Mouse (Mus musculus) mouse embryonic stem cell (cell line): Measurements from ENCODE around the gene Flt1.

Experiments
- in situ Hi-C, 2 experiments: fragments of 300-500 bp; cut with MboI; formaldehyde crosslinking; loops; 1 replicate in 1 of 2; 3 replicates in 1 of 2; pipeline ENCODE4 v1.14.3; 2019 to 2020; ENCODE audit warnings: low sequenced_read_pairs in 2 of 2, low pct_unique_long_range_greater_than_20kb in 1 of 2, mixed read lengths in 1 of 2; ENCODE audit not compliant: unreplicated experiment in 1 of 2

The Flt1 gene

DNA sequence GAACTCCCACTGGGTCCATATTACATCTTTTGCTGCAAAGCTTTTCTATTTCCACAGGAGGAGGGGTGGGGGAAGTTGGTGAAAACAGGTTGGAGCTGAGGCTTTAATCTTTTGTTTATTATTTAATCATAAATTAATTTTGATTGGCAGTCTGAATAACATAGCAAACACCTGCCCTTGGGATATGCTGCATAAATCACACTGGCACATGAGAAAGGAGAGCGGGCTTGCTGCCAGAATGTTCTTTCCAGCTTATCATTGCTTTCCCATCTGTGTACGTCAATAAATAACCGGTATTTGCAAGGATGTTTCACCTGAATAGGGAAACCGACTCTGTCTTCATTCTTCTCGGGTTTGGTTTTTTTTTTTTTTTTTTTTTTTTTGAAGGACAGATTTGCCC lies 45.1 kb downstream of the Flt1 start:
- in situ Hi-C loops: no loop called here

DNA sequence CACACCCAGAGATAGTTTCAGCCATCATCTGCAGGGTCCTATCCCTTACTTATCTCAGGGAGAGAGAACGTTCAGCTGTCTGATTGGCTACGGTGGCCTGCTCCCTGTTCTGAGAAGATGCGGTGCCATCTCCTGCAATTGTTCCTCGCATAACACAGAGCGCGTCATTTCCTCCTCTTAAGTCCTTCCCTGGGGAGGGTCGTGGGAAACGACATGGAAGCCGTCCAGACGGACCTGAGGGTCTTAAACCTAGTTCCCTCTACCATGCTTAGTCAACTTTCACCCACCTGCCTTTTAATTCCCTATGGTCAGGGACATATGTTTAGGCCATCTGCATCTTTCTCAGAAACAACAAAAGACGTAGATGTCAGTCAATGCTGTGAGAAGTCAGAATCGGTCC lies 46.5 kb downstream of the Flt1 start:
- in situ Hi-C loops: no loop called here

GRCm38 (mm10) chr5:147675791-147676190 lies 50.0 kb downstream of the Flt1 start:
- in situ Hi-C loops: no loop called here

GRCm38 (mm10) chr5:147671765-147672424 lies 53.9 kb downstream of the Flt1 start:
- in situ Hi-C loops: no loop called here

GRCm38 (mm10) chr5:147668637-147669344 lies 57.0 kb downstream of the Flt1 start:
- in situ Hi-C loops: no loop called here

DNA sequence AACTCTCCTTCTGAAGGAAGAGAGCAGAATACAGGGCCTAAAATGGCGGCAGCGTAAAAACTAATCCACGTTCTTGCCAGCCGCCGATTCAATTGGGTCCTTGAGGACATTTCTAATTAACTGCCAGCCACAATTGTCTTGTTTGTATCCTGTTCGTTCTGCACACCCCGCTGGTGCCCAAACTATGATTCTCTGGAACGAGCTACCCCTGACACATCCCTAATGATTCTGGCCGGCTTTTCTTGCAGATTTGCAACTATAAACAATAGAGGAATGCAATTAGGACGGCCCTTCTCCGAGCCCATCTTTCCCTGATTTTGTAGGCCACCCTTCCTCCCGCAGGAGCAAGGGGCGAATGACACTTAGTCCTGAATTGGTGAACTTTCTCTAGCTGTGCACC lies 59.9 kb downstream of the Flt1 start:
- in situ Hi-C loops: no loop called here

GRCm38 (mm10) chr5:147665381-147665780 lies 60.4 kb downstream of the Flt1 start:
- in situ Hi-C loops: no loop called here

DNA sequence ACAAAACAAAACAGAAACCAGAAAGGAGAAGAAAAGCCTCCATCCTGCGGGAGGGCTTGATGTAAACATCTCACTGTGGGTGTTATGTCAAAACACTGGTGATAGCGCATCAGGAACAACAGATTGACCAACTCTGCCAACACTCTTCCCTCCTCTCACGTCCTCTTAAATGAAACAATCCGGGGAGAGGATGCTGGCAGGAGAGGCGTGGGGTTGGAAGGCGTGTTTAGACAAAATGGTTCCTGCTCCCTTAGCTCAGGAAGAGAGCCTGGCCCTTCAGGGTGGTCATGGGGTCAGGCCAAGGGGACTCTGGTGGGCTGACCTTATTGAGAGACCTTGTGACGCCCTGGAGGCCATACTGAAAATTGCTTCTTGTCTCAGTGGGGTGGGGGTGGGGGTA lies 65.9 kb downstream of the Flt1 start:
- in situ Hi-C loops: loop anchor here in 1 of 2 experiments (10.0 kb wide), 1 partner anchor 155 kb away; no protein-coding TSS in a partner anchor

DNA sequence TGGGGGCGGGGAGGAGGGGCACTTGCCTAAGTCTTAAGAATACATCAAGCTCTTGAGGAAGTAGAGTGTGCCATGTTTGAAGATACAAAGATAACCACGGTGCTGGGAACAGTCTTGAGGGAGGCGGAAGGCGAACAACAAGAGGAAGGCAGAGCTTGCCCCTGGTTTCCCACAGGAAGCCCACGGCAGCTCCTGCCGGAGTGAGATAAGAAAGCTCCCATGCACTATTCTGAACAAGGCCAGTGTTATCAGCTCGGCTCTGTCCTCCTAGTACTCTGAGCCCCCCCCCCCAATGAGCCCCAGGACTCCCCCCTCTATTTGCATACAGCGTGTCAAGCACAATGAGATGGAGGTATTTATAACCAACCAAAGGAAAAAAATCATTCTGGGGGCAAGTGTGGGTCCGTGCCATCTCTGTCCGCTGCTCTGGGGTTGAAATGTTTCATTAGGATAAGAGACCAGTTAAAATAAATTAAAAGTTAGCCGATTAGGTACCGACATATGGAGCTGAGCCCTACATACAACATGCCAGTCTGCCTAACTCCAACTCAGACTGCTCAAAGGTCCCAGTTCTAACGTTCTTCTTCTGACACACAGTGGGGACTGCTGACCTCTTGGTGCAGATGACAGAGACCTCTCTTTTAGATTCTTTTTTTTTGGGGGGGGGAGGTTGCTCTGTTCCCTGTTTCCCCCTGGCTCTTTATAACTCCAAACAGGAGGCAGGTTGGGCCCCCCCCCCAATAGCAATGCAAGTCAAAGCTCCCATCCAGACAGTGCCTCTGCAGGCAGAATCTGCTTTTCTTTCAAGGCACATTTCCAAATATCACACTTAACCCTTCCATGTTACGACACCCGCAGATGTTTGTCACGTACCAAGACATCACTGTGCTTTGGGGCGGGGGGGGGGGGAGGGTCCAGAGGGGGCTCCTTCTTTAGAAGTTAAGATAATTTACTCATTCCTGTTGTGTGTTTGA lies 67.6 kb downstream of the Flt1 start:
- in situ Hi-C loops: loop anchor here in 1 of 2 experiments (10.0 kb wide), 1 partner anchor 157 kb away; no protein-coding TSS in a partner anchor

DNA sequence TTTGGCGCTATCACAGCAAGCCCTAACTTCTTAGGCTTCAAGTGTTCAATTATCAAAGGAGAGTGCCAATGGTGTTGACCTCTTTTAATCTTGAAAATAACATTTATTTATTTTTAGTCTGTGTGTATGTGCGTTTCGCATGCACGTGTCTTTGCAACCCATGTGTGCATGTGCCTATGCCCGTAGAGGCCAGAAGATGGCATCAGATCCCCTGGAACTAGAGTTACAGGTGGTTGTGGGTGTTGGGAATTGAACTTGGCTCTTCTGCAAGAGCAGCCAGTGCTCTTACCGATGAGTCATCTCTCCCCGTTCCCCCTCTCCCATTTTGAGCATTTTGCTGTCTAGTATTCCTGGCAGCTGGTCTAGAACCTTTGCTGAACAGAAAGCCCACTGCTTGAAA lies 70.0 kb downstream of the Flt1 start:
- in situ Hi-C loops: loop anchor here in 1 of 2 experiments (10.0 kb wide), 1 partner anchor 159 kb away; no protein-coding TSS in a partner anchor

DNA sequence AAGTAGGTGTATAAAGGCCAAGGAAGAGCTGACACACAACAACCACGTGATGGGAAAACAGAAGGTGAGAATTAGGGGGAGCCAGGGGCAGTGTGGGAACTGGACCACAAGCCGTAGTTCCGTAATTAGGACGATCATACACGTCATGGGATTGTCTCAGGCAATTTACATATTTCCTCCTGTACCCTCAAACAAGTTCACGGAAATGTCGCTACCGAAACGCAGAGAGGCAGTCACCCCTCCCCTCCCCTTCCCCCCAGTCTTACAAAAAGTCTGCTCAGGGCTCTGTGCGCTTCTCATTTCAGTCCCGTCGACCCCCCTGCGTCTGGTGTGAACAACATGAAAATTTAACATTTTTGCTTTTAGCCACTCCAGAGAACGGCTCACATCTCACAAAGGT lies 74.6 kb downstream of the Flt1 start:
- in situ Hi-C loops: loop anchor here in 1 of 2 experiments (10.0 kb wide), 1 partner anchor 164 kb away; no protein-coding TSS in a partner anchor

DNA sequence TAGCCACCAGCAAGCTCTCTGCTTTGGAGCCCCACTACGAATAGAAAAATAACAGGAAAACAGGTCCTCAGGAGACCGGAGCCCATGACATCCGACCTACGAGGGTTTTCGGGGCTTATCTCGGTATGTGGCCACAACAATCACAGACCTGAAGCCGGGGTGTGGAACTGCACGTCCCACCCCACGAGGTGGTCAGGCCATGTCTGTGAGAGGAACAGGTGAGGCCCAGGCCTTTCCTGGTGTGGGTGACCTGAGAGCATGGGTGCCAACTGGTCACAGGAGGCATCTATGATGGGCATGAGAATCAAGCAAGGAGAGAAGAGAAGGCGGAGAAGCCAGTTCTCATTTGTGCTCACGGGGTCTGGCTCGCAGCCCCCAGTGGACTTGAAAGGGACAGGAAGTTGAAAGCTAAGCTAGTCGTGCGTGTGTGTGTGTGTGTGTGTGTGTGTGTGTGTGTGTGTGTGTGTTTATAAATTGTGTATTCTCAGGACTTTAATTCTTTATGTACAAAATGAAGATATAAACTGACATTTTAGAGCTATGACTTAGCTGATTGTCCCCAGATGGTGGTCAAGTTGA lies 79.4 kb downstream of the Flt1 start:
- in situ Hi-C loops: no loop called here

DNA sequence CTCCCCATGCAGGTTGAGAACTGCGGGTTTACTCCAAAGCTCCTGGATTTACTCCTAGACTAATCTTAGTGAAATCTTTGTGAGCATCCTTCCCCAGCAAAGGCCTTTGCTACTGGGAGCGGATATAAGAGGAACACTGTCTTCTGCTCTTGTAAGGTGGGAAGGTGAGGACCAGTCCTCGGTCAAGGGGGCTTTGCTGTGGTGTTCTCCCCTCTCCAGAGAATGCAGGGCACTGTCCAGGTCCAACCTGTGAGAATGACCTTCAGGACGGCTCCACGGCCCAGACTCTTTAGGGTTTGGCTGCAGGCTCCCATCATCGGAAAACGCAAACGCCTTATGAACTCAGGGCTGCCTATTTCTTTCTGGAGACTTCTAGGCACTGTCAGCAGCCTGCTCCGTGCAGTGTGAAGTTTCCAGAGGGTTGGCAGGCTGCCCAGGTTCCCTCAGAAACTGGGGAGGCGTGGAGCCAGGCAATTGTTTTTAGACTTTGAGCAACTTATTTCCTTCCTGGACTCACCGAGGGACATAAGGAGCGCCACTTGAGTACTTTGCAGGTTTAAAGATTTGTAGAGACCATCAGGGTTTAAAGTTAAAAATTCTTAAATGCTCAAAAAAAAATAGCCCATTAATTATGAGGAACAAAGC lies 80.7 kb downstream of the Flt1 start:
- in situ Hi-C loops: no loop called here

GRCm38 (mm10) chr5:147641452-147641851 lies 84.4 kb downstream of the Flt1 start:
- in situ Hi-C loops: no loop called here

DNA sequence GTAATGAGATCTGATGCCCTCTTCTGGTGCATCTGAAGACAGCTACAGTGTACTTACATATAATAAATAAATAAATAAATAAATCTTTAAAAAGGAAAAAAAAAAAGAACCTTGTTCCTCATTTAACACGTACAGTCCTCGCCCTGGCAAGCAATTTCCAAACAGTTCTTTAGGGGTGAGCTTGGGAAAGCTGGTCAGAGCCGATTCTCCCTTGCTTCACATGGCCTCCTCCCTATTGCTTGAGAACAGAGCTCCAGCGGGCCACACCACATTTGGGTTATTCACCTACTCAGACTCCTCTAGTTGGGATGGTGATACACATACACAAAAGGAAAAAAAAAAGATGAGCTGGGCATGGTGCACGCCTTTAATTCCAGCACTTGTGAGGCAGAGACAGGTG lies 85.9 kb downstream of the Flt1 start:
- in situ Hi-C loops: no loop called here

GRCm38 (mm10) chr5:147636676-147637075 lies 89.1 kb downstream of the Flt1 start:
- in situ Hi-C loops: no loop called here

DNA sequence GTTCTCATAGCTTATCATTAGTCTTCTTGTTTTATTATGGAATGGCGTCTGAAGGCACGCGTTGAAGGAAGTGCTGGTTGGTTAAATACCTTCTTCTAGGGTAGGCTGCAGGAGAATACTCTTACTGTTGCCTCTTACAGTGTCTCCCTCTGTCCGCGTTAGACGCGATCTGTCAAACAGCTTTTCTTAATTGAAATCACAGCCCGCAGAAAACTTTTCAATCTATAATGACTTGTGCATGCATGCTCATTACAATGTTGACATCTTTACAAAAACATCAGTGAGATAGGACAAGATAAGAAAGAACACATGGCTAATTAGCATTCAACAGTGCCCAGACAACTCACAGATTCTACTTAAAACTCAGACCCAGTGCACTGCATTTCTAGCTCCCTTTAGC lies 89.9 kb downstream of the Flt1 start:
- in situ Hi-C loops: no loop called here

- in situ Hi-C loops: no loop called here
Measured at GRCm38 (mm10) chr5:147634016-147634415, 91.8 kb downstream of the Flt1 start.
